Mouse (Mus musculus) hematopoietic stem cell, adult 5-6 weeks (primary cell): Measurements from ENCODE around the gene Skint10. TPM values are rescaled to one million over a fixed set of nuclear protein-coding genes. Genes with fewer than 3 reads are reported as not detected.

ENCODE experiments used
- ATAC-seq, 2 experiments: fragments of 125-278 bp in 1 of 2; replicated peaks in 1 of 2; 2 replicates each; pipeline ENCODE4 v1.8.0; 2016 to 2017; ENCODE audit warnings: inconsistent platforms in 2 of 2, mild to moderate bottlenecking in 2 of 2, moderate number of reproducible peaks in 2 of 2, low read depth in 1 of 2, moderate TSS enrichment in 1 of 2; ENCODE audit not compliant: low FRiP score in 2 of 2, poor library complexity in 2 of 2, severe bottlenecking in 2 of 2, insufficient read depth in 1 of 2, low TSS enrichment in 1 of 2
- total RNA-seq: library from RNA; stranded (forward); fragments of 172-1452, 232-1000 nt; gene quantifications from 2 replicates; pipeline ENCODE4 v1.2.3, GENCODE M21; 2017

Skint10 gene
- not detected in 2 replicates for total RNA-seq

DNA sequence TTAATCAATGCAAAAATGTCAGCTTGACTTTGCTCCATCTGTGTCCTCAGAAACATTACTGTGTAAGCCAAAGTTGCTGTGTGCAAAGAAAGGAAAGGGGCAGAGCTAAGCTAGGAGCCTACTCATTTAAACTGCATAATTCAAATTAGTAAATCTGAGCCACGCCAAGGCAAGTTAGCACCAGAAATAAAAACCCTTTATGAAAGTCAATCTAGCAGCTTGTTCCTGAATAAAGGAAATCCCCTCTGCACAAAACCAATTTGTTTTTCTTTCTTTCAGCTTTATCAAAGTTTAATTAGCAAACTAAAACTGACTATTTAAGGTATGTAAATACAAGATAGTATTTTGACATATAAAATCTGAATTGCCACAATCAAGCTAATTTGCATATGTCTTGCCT lies at the start of gene Skint10:
TSS of gene Skint10 (minus strand) at position 101 of the 400 bp plus-strand sequence.
- ATAC-seq: no peak

- no peak for ATAC-seq
Observed at GRCm38 (mm10) chr4:112790646-112791045, 16.0 kb upstream of the Skint10 start.

Other genes with a start within 250 kb of the Skint10 start
- gene Skint2, start 217.7 kb downstream of the Skint10 start, total RNA-seq: not detected in 2 replicates